Mouse (Mus musculus) granulocyte monocyte progenitor cell, adult 5-6 weeks (primary cell): ENCODE measurements around the gene Igdcc4. TPM values are rescaled to one million over a fixed set of nuclear protein-coding genes. Genes with fewer than 3 reads are reported as not detected.

ENCODE experiments used
- total RNA-seq, 2 experiments: library from RNA; stranded (forward) in 1 of 2; stranded (reverse) in 1 of 2; fragments of 200-712, 200-1000 nt in 1 of 2; fragments of >200 nt in 1 of 2; fragmentation: Nextera tagmentation in 1 of 2; gene quantifications; 2 replicates each; pipeline ENCODE4 v1.2.3; 2014 to 2017

The Igdcc4 gene
- total RNA-seq, 2 experiments from 2014 or later, result 0.15 TPM; not detected in 1

Other genes starting within 250 kb of the Igdcc4 start
- not detected in 2 replicates for gene Slc24a1, start 149.9 kb upstream of the Igdcc4 start, total RNA-seq (2014; fragmentation: Nextera tagmentation)
- gene Slc24a1, start 149.9 kb upstream of the Igdcc4 start, total RNA-seq (2017), result not detected in 2 replicates
- 27.8 and 39.6 TPM in 2 replicates for gene Ints14, start 140.6 kb upstream of the Igdcc4 start, total RNA-seq (2014; fragmentation: Nextera tagmentation)
- gene Ints14, start 140.6 kb upstream of the Igdcc4 start, total RNA-seq (2017), result 29.8 and 32.1 TPM in 2 replicates
- gene Hacd3, start 79.8 kb upstream of the Igdcc4 start, total RNA-seq (2014; fragmentation: Nextera tagmentation), result 26.9 and 30.3 TPM in 2 replicates
- gene Hacd3, start 79.8 kb upstream of the Igdcc4 start, total RNA-seq (2017), result 43.8 and 60.3 TPM in 2 replicates
- gene Dpp8, start 69.1 kb upstream of the Igdcc4 start, total RNA-seq (2014; fragmentation: Nextera tagmentation), result 78.6 and 82.8 TPM in 2 replicates
- 86.4 and 93.8 TPM in 2 replicates for gene Dpp8, start 69.1 kb upstream of the Igdcc4 start, total RNA-seq (2017)
- gene Igdcc3, start 39.7 kb downstream of the Igdcc4 start, total RNA-seq (2014; fragmentation: Nextera tagmentation), result not detected in 2 replicates
- not detected in 2 replicates for gene Igdcc3, start 39.7 kb downstream of the Igdcc4 start, total RNA-seq (2017)
- 2.1 and 8.0 TPM in 2 replicates for gene Parp16, start 93.9 kb downstream of the Igdcc4 start, total RNA-seq (2014; fragmentation: Nextera tagmentation)
- gene Parp16, start 93.9 kb downstream of the Igdcc4 start, total RNA-seq (2017), result 1.4 and 2.2 TPM in 2 replicates
- gene Cilp, start 163.7 kb downstream of the Igdcc4 start, total RNA-seq (2014; fragmentation: Nextera tagmentation), result not detected in 2 replicates
- not detected in 2 replicates for gene Cilp, start 163.7 kb downstream of the Igdcc4 start, total RNA-seq (2017)
- gene Clpx, start 192.8 kb downstream of the Igdcc4 start, total RNA-seq (2014; fragmentation: Nextera tagmentation), result 15.8 and 24.0 TPM in 2 replicates
- gene Clpx, start 192.8 kb downstream of the Igdcc4 start, total RNA-seq (2017), result 44.3 and 51.7 TPM in 2 replicates
- 11.3 and 14.7 TPM in 2 replicates for gene Pdcd7, start 244.6 kb downstream of the Igdcc4 start, total RNA-seq (2014; fragmentation: Nextera tagmentation)
- gene Pdcd7, start 244.6 kb downstream of the Igdcc4 start, total RNA-seq (2017), result 23.0 and 40.2 TPM in 2 replicates